Mouse (Mus musculus) midbrain, embryonic 10.5 days (tissue): Measurements from ENCODE around the gene Cdk19. TPM values are rescaled to one million over a fixed set of nuclear protein-coding genes. Genes with fewer than 3 reads are reported as not detected.

Experiments used
- DNase-seq: peaks from one replicate; pipeline ENCODE4 v3.0.0-alpha.2; 2017; ENCODE audit warnings: low spot score
- H3K27ac ChIP-seq: fragments of 300-500 bp; sonication (generic); replicated peaks from 2 replicates; pipeline ENCODE4 v1.5.1; 2016; ENCODE audit warnings: mild to moderate bottlenecking
- H3K27me3 ChIP-seq: fragments of 300-500 bp; sonication (generic); 2 replicates; pipeline ENCODE4 v1.6.1; 2016; ENCODE audit warnings: low read depth, mild to moderate bottlenecking; ENCODE audit not compliant: poor library complexity, severe bottlenecking
- H3K36me3 ChIP-seq: fragments of 300-500 bp; sonication (generic); 2 replicates; pipeline ENCODE4 v1.6.1; 2016; ENCODE audit warnings: mild to moderate bottlenecking, moderate library complexity
- H3K4me1 ChIP-seq: fragments of 300-500 bp; sonication (generic); 2 replicates; pipeline ENCODE4 v1.6.1; 2016
- H3K4me3 ChIP-seq: fragments of 300-500 bp; sonication (generic); 2 replicates; pipeline ENCODE4 v1.5.1; 2016; ENCODE audit warnings: mild to moderate bottlenecking, moderate library complexity
- H3K9me3 ChIP-seq: fragments of 300-500 bp; sonication (generic); replicated peaks from 2 replicates; pipeline ENCODE4 v1.6.1; 2016; ENCODE audit warnings: mild to moderate bottlenecking
- WGBS: fragments of 180-500 bp; shearing (Covaris S2); methylation state at CpG from one replicate; pipeline ENCODE4 v1.1.7; 2016; 5-methylcytosine and 5-hydroxymethylcytosine counted together
- polyA plus RNA-seq: library from polyadenylated mRNA; unstranded; fragments of >200 nt; fragmentation: Nextera tagmentation; extraction: Ambion mirVana; gene quantifications from 2 replicates; pipeline ENCODE4 v1.2.1, GENCODE M21; 2016

The Cdk19 gene
- polyA plus RNA-seq, 1 experiment from 2014 or later: 4.1 TPM

GRCm38 (mm10) chr10:40457116-40457515 is 117.8 kb downstream of the Cdk19 start:
- H3K9me3 ChIP-seq: no peaks in the 10 kb centered on the region

GRCm38 (mm10) chr10:40459141-40459540 is 119.8 kb downstream of the Cdk19 start:
- no peaks in the 10 kb centered on the region for H3K9me3 ChIP-seq
- no peak for DNase-seq
- H3K27me3 ChIP-seq: no peaks in the 10 kb centered on the region
- peaks cover 5% of the 10 kb centered on the region for H3K4me1 ChIP-seq
- no peak overlapping the region for H3K4me3 ChIP-seq
- no peak overlapping the region; the same call in 1 of the 2 replicates for H3K27ac ChIP-seq
- peaks cover 5% of the 10 kb centered on the region for H3K36me3 ChIP-seq
- 88% methylated on average over 17 of the region's 17 CpGs for WGBS

More at GRCm38 (mm10) chr10:40457116-40457515, 117.8 kb downstream of the Cdk19 start:
- H3K4me1 ChIP-seq: peaks cover 4% of the 10 kb centered on the region
- no peak overlapping the region for H3K4me3 ChIP-seq
- H3K36me3 ChIP-seq: peaks cover 5% of the 10 kb centered on the region
- 91% methylated on average over 1 of the region's 1 CpGs for WGBS
- no peaks in the 10 kb centered on the region for H3K27me3 ChIP-seq
- H3K27ac ChIP-seq: no peak overlapping the region
- no peak for DNase-seq

- peaks cover 5% of the 10 kb centered on the region for H3K4me1 ChIP-seq
- WGBS: 93% methylated on average over 6 of the region's 6 CpGs
- H3K36me3 ChIP-seq: peaks cover 5% of the 10 kb centered on the region
- no peaks in the 10 kb centered on the region for H3K27me3 ChIP-seq
- H3K27ac ChIP-seq: no peak overlapping the region
- H3K9me3 ChIP-seq: no peaks in the 10 kb centered on the region
- H3K4me3 ChIP-seq: no peak overlapping the region
- no peak for DNase-seq
Measured at GRCm38 (mm10) chr10:40461362-40461761, 122.0 kb downstream of the Cdk19 start.

- H3K36me3 ChIP-seq: peaks cover 5% of the 10 kb centered on the region
- no peak overlapping the region for H3K27ac ChIP-seq
- no peaks in the 10 kb centered on the region for H3K27me3 ChIP-seq
- peaks cover 5% of the 10 kb centered on the region for H3K4me1 ChIP-seq
- WGBS: 53% methylated on average over 3 of the region's 3 CpGs
- H3K9me3 ChIP-seq: no peaks in the 10 kb centered on the region
- DNase-seq: no peak
- H3K4me3 ChIP-seq: no peak overlapping the region
Measured at GRCm38 (mm10) chr10:40462257-40462656, 122.9 kb downstream of the Cdk19 start.

- no peak overlapping the region for H3K27ac ChIP-seq
- no peak overlapping the region for H3K4me3 ChIP-seq
Measured at GRCm38 (mm10) chr10:40467174-40467911, 128.0 kb downstream of the Cdk19 start.

GRCm38 (mm10) chr10:40467912-40468254 is 128.5 kb downstream of the Cdk19 start:
- Histone ChIP-seq H3K27ac (no peak overlapping the region), H3K36me3 (peaks cover 20% of the 10 kb centered on the region), H3K4me1 (no peaks in the 10 kb centered on the region), H3K27me3 (no peaks in the 10 kb centered on the region), H3K9me3 (no peaks in the 10 kb centered on the region), H3K4me3 (no peak overlapping the region)
- no peak for DNase-seq
- WGBS: 91% methylated on average over 1 of the region's 1 CpGs

More at GRCm38 (mm10) chr10:40467174-40467911, 128.0 kb downstream of the Cdk19 start:
- Histone ChIP-seq H3K9me3 (no peaks in the 10 kb centered on the region), H3K36me3 (peaks cover 15% of the 10 kb centered on the region), H3K4me1 (peaks cover under 1% of the 10 kb centered on the region), H3K27me3 (no peaks in the 10 kb centered on the region)
- no peak for DNase-seq
- WGBS: 85% methylated on average over 8 of the region's 8 CpGs

GRCm38 (mm10) chr10:40469145-40469544 is 129.8 kb downstream of the Cdk19 start:
- H3K27me3 ChIP-seq: no peaks in the 10 kb centered on the region
- WGBS: 96% methylated on average over 2 of the region's 2 CpGs
- no peaks in the 10 kb centered on the region for H3K9me3 ChIP-seq
- no peaks in the 10 kb centered on the region for H3K4me1 ChIP-seq
- H3K36me3 ChIP-seq: peaks cover 23% of the 10 kb centered on the region
- no peak overlapping the region for H3K27ac ChIP-seq
- DNase-seq: no peak
- no peak overlapping the region for H3K4me3 ChIP-seq

GRCm38 (mm10) chr10:40476535-40477285 is 137.3 kb downstream of the Cdk19 start:
- no peaks in the 10 kb centered on the region for H3K4me1 ChIP-seq
- no peak overlapping the region for H3K27ac ChIP-seq
- H3K4me3 ChIP-seq: no peak overlapping the region
- H3K9me3 ChIP-seq: no peaks in the 10 kb centered on the region
- 91% methylated on average over 5 of the region's 5 CpGs for WGBS
- H3K36me3 ChIP-seq: peaks cover 70% of the 10 kb centered on the region
- DNase-seq: no peak
- H3K27me3 ChIP-seq: no peaks in the 10 kb centered on the region

GRCm38 (mm10) chr10:40477426-40478075 is 138.2 kb downstream of the Cdk19 start:
- peaks cover 63% of the 10 kb centered on the region for H3K36me3 ChIP-seq

GRCm38 (mm10) chr10:40478626-40479025 is 139.3 kb downstream of the Cdk19 start:
- Histone ChIP-seq H3K4me3 (no peak overlapping the region), H3K9me3 (no peaks in the 10 kb centered on the region), H3K4me1 (no peaks in the 10 kb centered on the region), H3K27ac (no peak overlapping the region), H3K36me3 (peaks cover 58% of the 10 kb centered on the region), H3K27me3 (no peaks in the 10 kb centered on the region)
- DNase-seq: no peak
- 100% methylated on average over 3 of the region's 3 CpGs for WGBS

More at GRCm38 (mm10) chr10:40477426-40478075, 138.2 kb downstream of the Cdk19 start:
- H3K4me3 ChIP-seq: no peak overlapping the region
- H3K4me1 ChIP-seq: no peaks in the 10 kb centered on the region
- WGBS: 92% methylated on average over 18 of the region's 18 CpGs
- H3K27ac ChIP-seq: no peak overlapping the region
- no peaks in the 10 kb centered on the region for H3K9me3 ChIP-seq
- no peaks in the 10 kb centered on the region for H3K27me3 ChIP-seq
- no peak for DNase-seq

GRCm38 (mm10) chr10:40479216-40479615 is 139.9 kb downstream of the Cdk19 start:
- H3K27me3 ChIP-seq: no peaks in the 10 kb centered on the region
- no peak overlapping the region for H3K27ac ChIP-seq
- peaks cover 57% of the 10 kb centered on the region for H3K36me3 ChIP-seq
- 87% methylated on average over 1 of the region's 1 CpGs for WGBS
- no peaks in the 10 kb centered on the region for H3K4me1 ChIP-seq
- no peaks in the 10 kb centered on the region for H3K9me3 ChIP-seq
- DNase-seq: no peak
- no peak overlapping the region for H3K4me3 ChIP-seq

- DNase-seq: no peak
- no peaks in the 10 kb centered on the region for H3K4me1 ChIP-seq
- H3K9me3 ChIP-seq: no peaks in the 10 kb centered on the region
- no peaks in the 10 kb centered on the region for H3K27me3 ChIP-seq
- no peak overlapping the region for H3K4me3 ChIP-seq
- H3K36me3 ChIP-seq: peaks cover 54% of the 10 kb centered on the region
- no peak overlapping the region for H3K27ac ChIP-seq
- WGBS: 74% methylated on average over 8 of the region's 8 CpGs
Measured at GRCm38 (mm10) chr10:40479621-40480193, 140.3 kb downstream of the Cdk19 start.
